Mouse (Mus musculus): ENCODE data around the gene Vasp.

DNA sequence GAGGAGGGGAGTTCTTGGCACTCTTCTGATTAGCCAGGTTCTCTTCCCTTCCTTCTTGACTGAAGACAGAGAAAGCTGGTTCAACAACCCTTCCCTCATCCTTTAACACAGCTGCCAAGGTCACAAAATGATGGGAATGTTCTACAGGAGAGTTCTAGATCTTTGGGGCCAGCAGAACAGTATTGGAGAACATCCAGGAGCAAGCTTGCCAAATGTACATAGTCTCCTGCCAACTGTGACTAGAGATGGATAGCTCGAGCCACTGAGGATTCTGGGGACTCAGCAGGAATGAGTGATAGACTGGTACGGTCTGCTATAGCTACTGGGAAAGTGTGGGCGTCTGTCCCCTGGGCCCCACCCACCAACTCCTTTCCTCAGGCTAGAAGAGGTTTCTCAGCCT, 13.3 kb downstream of the Vasp start:
- TF ChIP-seq POLR2A (IDR thresholded peaks at IDR 0.05; ENCODE audit: low read depth, low read length) = no peak
- TF ChIP-seq CTCF (IDR thresholded peaks at IDR 0.05; ENCODE audit: extremely low read depth, insufficient read depth, insufficient read length, insufficient replicate concordance) = no peak
